Mouse (Mus musculus) mouse trophoblast stem cell (cell line): ENCODE measurements around the gene P2rx6.

ENCODE experiments used
- in situ Hi-C, 2 experiments: fragments of 300-500 bp; cut with MseI, MboI; formaldehyde crosslinking; loops; 2 replicates in 1 of 2; 3 replicates in 1 of 2; pipeline ENCODE4 v1.15.1; 2025

Gene P2rx6

DNA sequence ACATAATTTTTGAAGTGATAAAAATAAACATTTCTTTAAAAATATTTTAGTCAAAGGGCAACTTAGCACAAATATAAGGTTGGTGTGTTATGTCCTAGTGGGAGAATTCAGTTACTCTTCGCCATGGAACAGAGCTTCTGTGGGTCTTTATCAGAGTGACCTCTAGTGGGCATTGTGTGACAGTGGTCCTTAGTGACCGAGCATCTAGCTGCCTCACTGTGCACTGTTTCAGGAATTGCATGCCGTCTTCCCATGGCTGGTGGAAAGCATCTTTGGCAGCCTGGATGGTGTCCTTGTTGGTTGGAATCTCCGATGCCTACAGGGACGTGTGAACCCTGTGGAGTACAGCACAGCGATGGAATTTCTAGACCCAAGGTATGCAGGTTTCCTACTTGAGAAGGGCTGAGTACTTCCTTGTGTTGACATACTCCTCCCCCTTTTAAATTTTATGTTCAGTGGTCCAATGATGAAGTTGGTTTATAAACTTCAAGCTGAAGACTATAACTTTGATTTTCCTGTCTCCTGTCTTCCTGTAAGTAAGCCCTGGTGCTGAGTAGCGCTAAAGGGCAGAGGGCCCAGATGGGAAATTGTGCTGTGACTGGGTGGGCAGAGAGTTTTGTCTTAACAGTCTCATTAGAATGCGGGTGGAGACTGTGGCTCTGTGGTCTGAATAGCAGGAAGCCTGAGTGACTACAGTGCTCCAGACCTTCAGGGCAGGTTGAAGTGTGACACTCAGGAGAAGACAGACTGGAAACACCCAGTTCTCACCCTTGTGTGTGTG lies 64.0 kb downstream of the P2rx6 start:
- in situ Hi-C loops: no loop called here

DNA sequence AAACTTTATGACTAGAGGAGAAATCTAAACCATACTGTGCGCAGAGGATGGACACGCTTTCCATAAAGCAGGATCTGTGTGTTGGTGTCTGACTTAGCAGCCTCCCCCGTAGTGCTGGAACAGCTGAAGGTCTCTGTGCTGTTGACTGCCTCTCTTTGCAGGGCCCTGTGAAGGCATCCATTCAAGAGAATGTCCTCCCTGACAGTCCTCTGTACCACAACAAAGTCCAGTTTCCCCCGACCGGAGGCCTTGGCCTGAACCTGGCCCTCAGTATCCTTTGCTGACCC lies 64.5 kb downstream of the P2rx6 start:
- in situ Hi-C loops: no loop called here
